Mouse (Mus musculus) kidney, adult 2 months (tissue): Measurements from ENCODE around the gene D430042O09Rik. TPM values are rescaled to one million over a fixed set of nuclear protein-coding genes. Genes with fewer than 3 reads are reported as not detected.

Experiments used
- DNase-seq: peaks from one replicate; pipeline ENCODE4 v3.0.0; 2021
- H3K27ac ChIP-seq: fragments of 200-500 bp; 2 replicates; pipeline ENCODE4 v1.5.1; 2012; ENCODE audit warnings: low read depth, low read length, control low read depth, inconsistent platforms; ENCODE audit not compliant: insufficient read depth
- H3K27me3 ChIP-seq: fragments of 200-500 bp; replicated peaks from 2 replicates; pipeline ENCODE4 v1.6.1; 2012; ENCODE audit warnings: mild to moderate bottlenecking, moderate library complexity, low read length, inconsistent platforms; ENCODE audit not compliant: control insufficient read depth, insufficient read depth
- H3K36me3 ChIP-seq: fragments of 200-500 bp; 2 replicates; pipeline ENCODE4 v1.6.1; 2012; ENCODE audit warnings: mild to moderate bottlenecking, moderate library complexity, low read length, inconsistent platforms; ENCODE audit not compliant: control insufficient read depth, insufficient read depth
- H3K4me1 ChIP-seq: fragments of 200-500 bp; 2 replicates; pipeline ENCODE4 v1.6.1; 2011; ENCODE audit warnings: low read length; ENCODE audit not compliant: control insufficient read depth, insufficient read depth
- H3K4me3 ChIP-seq: fragments of 200-500 bp; 2 replicates; pipeline ENCODE4 v1.5.1; 2011; ENCODE audit warnings: mild to moderate bottlenecking, low read depth, low read length, control low read depth; ENCODE audit not compliant: insufficient read depth
- CTCF ChIP-seq: fragments of 200-500 bp; conservative IDR thresholded peaks from 2 replicates; pipeline ENCODE4 v1.5.1; 2011; ENCODE audit warnings: low read depth, mild to moderate bottlenecking, control low read depth, low read length, moderate library complexity, mixed read lengths; ENCODE audit not compliant: insufficient read depth, insufficient read length
- POLR2A ChIP-seq: fragments of 200-500 bp; IDR thresholded peaks from one replicate; pipeline ENCODE4 v1.6.1; 2011; ENCODE audit warnings: low read depth, low read length, control low read depth
- WGBS: fragments of 180-500 bp; shearing (Covaris S2); methylation state at CpG from one replicate; pipeline ENCODE4 v1.1.7; 2018; 5-methylcytosine and 5-hydroxymethylcytosine counted together
- polyA plus RNA-seq: library from polyadenylated mRNA; depleted of rRNA; stranded (reverse); fragments of >200 nt; gene quantifications from 2 replicates; pipeline ENCODE4 v1.2.3, GENCODE M21; 2012

Gene D430042O09Rik
- polyA plus RNA-seq, 1 experiment: 15.1 TPM

GRCm38 (mm10) chr7:125846866-125847527 is 139.3 kb downstream of the D430042O09Rik start:
- WGBS: 82% methylated on average over 8 of the region's 8 CpGs
- Histone ChIP-seq H3K4me3 (no peak overlapping the region), H3K27me3 (no peaks in the 10 kb centered on the region), H3K27ac (no peak overlapping the region), H3K36me3 (no peaks in the 10 kb centered on the region), H3K4me1 (no peaks in the 10 kb centered on the region)
- no peak for TF ChIP-seq POLR2A
- no peak for TF ChIP-seq CTCF
- DNase-seq: no peak

GRCm38 (mm10) chr7:125847528-125847866 is 139.8 kb downstream of the D430042O09Rik start:
- no peak overlapping the region for H3K27ac ChIP-seq
- no peaks in the 10 kb centered on the region for H3K4me1 ChIP-seq
- H3K27me3 ChIP-seq: no peaks in the 10 kb centered on the region
- no peak for DNase-seq
- 96% methylated on average over 2 of the region's 2 CpGs for WGBS
- H3K36me3 ChIP-seq: no peaks in the 10 kb centered on the region
- H3K4me3 ChIP-seq: no peak overlapping the region
- TF ChIP-seq POLR2A (no peak), CTCF (no peak)

- 69% methylated on average over 3 of the region's 3 CpGs for WGBS
- H3K36me3 ChIP-seq: no peaks in the 10 kb centered on the region
- H3K27me3 ChIP-seq: no peaks in the 10 kb centered on the region
- TF ChIP-seq CTCF (no peak), POLR2A (no peak)
- no peak overlapping the region for H3K4me3 ChIP-seq
- no peak overlapping the region for H3K27ac ChIP-seq
- DNase-seq: no peak
- H3K4me1 ChIP-seq: no peaks in the 10 kb centered on the region; the same call in 1 of the 2 replicates
Observed at GRCm38 (mm10) chr7:125859564-125859963, 151.9 kb downstream of the D430042O09Rik start.

- WGBS: 92% methylated on average over 9 of the region's 9 CpGs
- H3K4me3 ChIP-seq: no peak overlapping the region
- no peaks in the 10 kb centered on the region for H3K36me3 ChIP-seq
- TF ChIP-seq CTCF (no peak), POLR2A (no peak)
- DNase-seq: no peak
- no peaks in the 10 kb centered on the region; the same call in 1 of the 2 replicates for H3K4me1 ChIP-seq
- no peaks in the 10 kb centered on the region for H3K27me3 ChIP-seq
- no peak overlapping the region for H3K27ac ChIP-seq
Observed at GRCm38 (mm10) chr7:125860421-125860820, 152.7 kb downstream of the D430042O09Rik start.

GRCm38 (mm10) chr7:125864026-125864425 is 156.3 kb downstream of the D430042O09Rik start:
- DNase-seq: no peak
- Histone ChIP-seq H3K4me3 (no peak overlapping the region), H3K4me1 (no peaks in the 10 kb centered on the region; the same call in 1 of the 2 replicates), H3K36me3 (no peaks in the 10 kb centered on the region), H3K27ac (no peak overlapping the region), H3K27me3 (no peaks in the 10 kb centered on the region)
- no peak for TF ChIP-seq POLR2A
- TF ChIP-seq CTCF: no peak
- 82% methylated on average over 1 of the region's 1 CpGs for WGBS

- no peaks in the 10 kb centered on the region for H3K36me3 ChIP-seq
- no peak for DNase-seq
- H3K27ac ChIP-seq: no peak overlapping the region
- no peaks in the 10 kb centered on the region for H3K27me3 ChIP-seq
- TF ChIP-seq CTCF (no peak), POLR2A (no peak)
- H3K4me3 ChIP-seq: no peak overlapping the region
- no peaks in the 10 kb centered on the region; the same call in 1 of the 2 replicates for H3K4me1 ChIP-seq
- 55% methylated on average over 11 of the region's 11 CpGs for WGBS
Observed at GRCm38 (mm10) chr7:125865234-125865633, 157.5 kb downstream of the D430042O09Rik start.

GRCm38 (mm10) chr7:125868570-125868969 is 160.9 kb downstream of the D430042O09Rik start:
- Histone ChIP-seq H3K27ac (no peak overlapping the region), H3K36me3 (no peaks in the 10 kb centered on the region), H3K4me3 (no peak overlapping the region), H3K4me1 (0 out of 2 replicates have a peak, but pooled peaks cover 5% of the 10 kb centered on the region), H3K27me3 (no peaks in the 10 kb centered on the region)
- 93% methylated on average over 3 of the region's 3 CpGs for WGBS
- no peak for TF ChIP-seq CTCF
- no peak for TF ChIP-seq POLR2A
- DNase-seq: no peak
